Mouse (Mus musculus) ES-CJ7 (cell line): ENCODE data around the gene Klhl26.

Source experiments
- DNase-seq: peaks from one replicate; pipeline ENCODE4 v3.0.0; 2011; ENCODE audit warnings: low read depth, low spot score

Klhl26 gene

GRCm38 (mm10) chr8:70501820-70502529 is 25.2 kb upstream of the Klhl26 start:
- peak; percentile 27 for DNase-seq

- DNase-seq, result peak; percentile 69
Measured at GRCm38 (mm10) chr8:70500386-70501301, 23.9 kb upstream of the Klhl26 start.

GRCm38 (mm10) chr8:70495771-70496062 is 18.9 kb upstream of the Klhl26 start:
- DNase-seq, result peak; percentile 26

- no peak for DNase-seq
Measured at GRCm38 (mm10) chr8:70495001-70495770, 18.4 kb upstream of the Klhl26 start.

- peak; percentile 36 for DNase-seq
Measured at GRCm38 (mm10) chr8:70494416-70494945, 17.7 kb upstream of the Klhl26 start.

GRCm38 (mm10) chr8:70493692-70494415 is 17.1 kb upstream of the Klhl26 start:
- DNase-seq, result peak; percentile 54

GRCm38 (mm10) chr8:70492664-70493640 is 16.2 kb upstream of the Klhl26 start, which contains the start of gene Crlf1:
Gene Crlf1 (plus strand): TSS chr8:70493158.
- DNase-seq, result peak; percentile 27

- DNase-seq, result peak; percentile 79
Measured at GRCm38 (mm10) chr8:70490880-70491495, 14.2 kb upstream of the Klhl26 start.

GRCm38 (mm10) chr8:70490061-70490879 is 13.5 kb upstream of the Klhl26 start:
- DNase-seq, result no peak

GRCm38 (mm10) chr8:70489576-70489975 is 12.8 kb upstream of the Klhl26 start:
- no peak for DNase-seq

- DNase-seq, result peak; percentile 24
Measured at GRCm38 (mm10) chr8:70488931-70489470, 12.2 kb upstream of the Klhl26 start.

GRCm38 (mm10) chr8:70487993-70488796 is 11.4 kb upstream of the Klhl26 start:
- DNase-seq, result peak; percentile 39

GRCm38 (mm10) chr8:70486941-70487520 is 10.3 kb upstream of the Klhl26 start, which contains the start of gene Tmem59l:
Gene Tmem59l (minus strand): TSS chr8:70487358.
- no peak for DNase-seq

GRCm38 (mm10) chr8:70486191-70486681 is 9.5 kb upstream of the Klhl26 start:
- DNase-seq, result no peak

- no peak for DNase-seq
Measured at GRCm38 (mm10) chr8:70482943-70483342, 6.2 kb upstream of the Klhl26 start.

- no peak for DNase-seq
Measured at GRCm38 (mm10) chr8:70481908-70482307, 5.1 kb upstream of the Klhl26 start.
